10 mouse cellular contexts compared by ENCODE assay signal in the genomic region with DNA sequence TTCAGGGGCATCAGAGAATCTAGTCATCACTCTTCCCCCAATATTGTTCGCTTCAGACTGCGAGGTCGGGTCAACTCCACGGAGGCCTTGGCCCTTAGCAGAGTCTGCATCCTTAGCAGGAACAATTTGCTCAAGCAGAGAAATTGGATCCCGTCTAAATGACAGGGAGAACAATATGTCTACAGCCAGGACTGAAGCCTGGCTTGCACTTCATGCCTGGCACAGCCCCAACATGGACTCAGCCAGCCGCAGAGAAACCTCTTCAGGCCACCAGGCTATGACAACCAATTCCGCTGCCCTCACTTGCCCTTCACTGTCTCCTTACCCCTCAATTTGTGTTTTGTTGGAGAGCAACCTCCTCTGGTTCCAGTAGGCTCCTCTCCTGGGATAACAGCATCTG.
A peak's percentile ranks its signal among the peaks of the same experiment; 100 is the strongest.
DNase-seq lines count a peak whose midpoint lies in the region; ATAC-seq and TF ChIP-seq lines count a peak whose summit lies in the region.
"Had no signal": no experiment of that assay in that cellular context is flagged by ENCODE, and none has a peak within 500 bp of the region (broad histone marks: within the 10 kb centered on the region; RNA-seq: fewer than 3 reads in every experiment).

No protein-coding gene starts in this region.

- no peak overlapping the region for H3K27ac ChIP-seq in cerebellum, adult 2 months (ENCODE audit: insufficient read depth, low read length)
- peak overlapping the region; percentile 64 for H3K27ac ChIP-seq in heart, postnatal 0 days (ENCODE audit: low read depth)
- H3K27ac ChIP-seq in intestine, postnatal 0 days (ENCODE audit: low read depth, low read length): no peak overlapping the region
- no peak overlapping the region for H3K27ac ChIP-seq in stomach, postnatal 0 days (replicated peaks)
- no peak overlapping the region for H3K27ac ChIP-seq in limb, embryonic 10.5 days
- H3K27ac ChIP-seq: neural tube, embryonic 12.5 days had no signal

- 3% methylated on average over 7 of the region's 7 CpGs for WGBS in cerebellum, adult 2 months
- 41% methylated on average over 7 of the region's 7 CpGs for WGBS in heart, postnatal 0 days
- 69% methylated on average over 7 of the region's 7 CpGs for WGBS in intestine, postnatal 0 days
- WGBS in stomach, postnatal 0 days: 53% methylated on average over 7 of the region's 7 CpGs
- 72% methylated on average over 7 of the region's 7 CpGs for WGBS in limb, embryonic 10.5 days

- H3K9ac ChIP-seq in heart, postnatal 0 days (replicated peaks; ENCODE audit: low read depth, low read length): no peak overlapping the region
- no peak overlapping the region for H3K9ac ChIP-seq in intestine, postnatal 0 days (ENCODE audit: low read depth, low read length)
- H3K9ac ChIP-seq in stomach, postnatal 0 days (ENCODE audit: low read length): no peak overlapping the region
- H3K9ac ChIP-seq: neural tube, embryonic 12.5 days had no signal

- 0 out of 2 replicates have a peak, but pooled peaks have one; percentile 9 for ATAC-seq in frontal cortex, adult (ENCODE audit: low TSS enrichment)
- peak; percentile 76 for ATAC-seq in heart, postnatal 0 days (ENCODE audit: insufficient read depth, low read depth)
- no peak for ATAC-seq in intestine, postnatal 0 days
- no peak for ATAC-seq in stomach, postnatal 0 days (ENCODE audit: low FRiP score, low TSS enrichment)
- ATAC-seq: CD4-positive, CD25-positive, alpha-beta regulatory T cell, adult 4 months had no signal

- no peak for DNase-seq in frontal cortex, postnatal 10 days (ENCODE audit: low spot score in 2 of 2)
- peak; percentile 52 for DNase-seq in MN1 (ENCODE audit: low spot score)
- DNase-seq in cerebellum, adult 2 months: peak; percentile 57 to 66
- peak; percentile 67 for DNase-seq in heart, postnatal 0 days (ENCODE audit: low spot score)
- no peak for DNase-seq in stomach, postnatal 0 days (ENCODE audit: low spot score)
- no peak for DNase-seq in limb, embryonic 10.5 days (ENCODE audit: low spot score)

- H3K9me3 ChIP-seq in heart, postnatal 0 days (replicated peaks; ENCODE audit: control insufficient read depth, low read length): no peaks in the 10 kb centered on the region
- H3K9me3 ChIP-seq in intestine, postnatal 0 days (ENCODE audit: control insufficient read depth): no peaks in the 10 kb centered on the region
- no peaks in the 10 kb centered on the region for H3K9me3 ChIP-seq in stomach, postnatal 0 days (ENCODE audit: control insufficient read depth, low read length)
- no peaks in the 10 kb centered on the region for H3K9me3 ChIP-seq in limb, embryonic 10.5 days (replicated peaks)
- H3K9me3 ChIP-seq: neural tube, embryonic 12.5 days had no signal

- H3K36me3 ChIP-seq in heart, postnatal 0 days (replicated peaks; ENCODE audit: control insufficient read depth, insufficient read depth, low read length): no peaks in the 10 kb centered on the region
- H3K36me3 ChIP-seq in intestine, postnatal 0 days (ENCODE audit: control insufficient read depth, insufficient read depth): no peaks in the 10 kb centered on the region
- H3K36me3 ChIP-seq in stomach, postnatal 0 days (ENCODE audit: control insufficient read depth, insufficient read depth, low read length): no peaks in the 10 kb centered on the region
- H3K36me3 ChIP-seq in limb, embryonic 10.5 days: no peaks in the 10 kb centered on the region
- H3K36me3 ChIP-seq: neural tube, embryonic 12.5 days had no signal

- no peak overlapping the region for H3K4me2 ChIP-seq in heart, postnatal 0 days (ENCODE audit: low read depth, low read length)
- H3K4me2 ChIP-seq in intestine, postnatal 0 days (replicated peaks; ENCODE audit: low read depth): no peak overlapping the region
- no peak overlapping the region for H3K4me2 ChIP-seq in stomach, postnatal 0 days (replicated peaks; ENCODE audit: low read depth)
- H3K4me2 ChIP-seq: neural tube, embryonic 12.5 days had no signal

- no peak for TF ChIP-seq CTCF in cerebellum, adult 2 months (IDR thresholded peaks at IDR 0.05; ENCODE audit: borderline replicate concordance, insufficient read depth, low read depth, low read length)
- TF ChIP-seq CTCF in heart, postnatal 0 days (IDR thresholded peaks at IDR 0.05; ENCODE audit: low read depth): no peak
- no peak for TF ChIP-seq CTCF in intestine, postnatal 0 days (IDR thresholded peaks at IDR 0.05; ENCODE audit: low read depth)
- no peak for TF ChIP-seq CTCF in stomach, postnatal 0 days (IDR thresholded peaks at IDR 0.05; ENCODE audit: low read depth)

- peaks cover 13% of the 10 kb centered on the region for H3K4me1 ChIP-seq in cerebellum, adult 2 months (ENCODE audit: control insufficient read depth, insufficient read depth, low read length)
- H3K4me1 ChIP-seq in heart, postnatal 0 days (ENCODE audit: control insufficient read depth, insufficient read depth): peaks cover 20% of the 10 kb centered on the region
- H3K4me1 ChIP-seq in intestine, postnatal 0 days (replicated peaks; ENCODE audit: control insufficient read depth, insufficient read depth, low read length): no peaks in the 10 kb centered on the region; the same call in 1 of the 2 replicates
- 0 out of 2 replicates have a peak, but pooled peaks cover 3% of the 10 kb centered on the region for H3K4me1 ChIP-seq in stomach, postnatal 0 days (replicated peaks; ENCODE audit: control insufficient read depth, insufficient read depth)
- peaks cover 21% of the 10 kb centered on the region for H3K4me1 ChIP-seq in limb, embryonic 10.5 days

- no peak overlapping the region for H3K4me3 ChIP-seq in cerebellum, adult 2 months (replicated peaks; ENCODE audit: insufficient read depth, low read depth, low read length)
- no peak overlapping the region for H3K4me3 ChIP-seq in heart, postnatal 0 days (ENCODE audit: low read depth, low read length)
- H3K4me3 ChIP-seq in intestine, postnatal 0 days (ENCODE audit: low read depth, low read length): no peak overlapping the region
- no peak overlapping the region for H3K4me3 ChIP-seq in stomach, postnatal 0 days (ENCODE audit: low read depth, low read length)
- H3K4me3 ChIP-seq in limb, embryonic 10.5 days: no peak overlapping the region
- H3K4me3 ChIP-seq: neural tube, embryonic 12.5 days had no signal

- no peak for TF ChIP-seq EP300 in heart, postnatal 0 days (IDR thresholded peaks at IDR 0.05; ENCODE audit: low read depth)
- TF ChIP-seq EP300 in stomach, postnatal 0 days (optimal IDR thresholded peaks at IDR 0.05): no peak

- H3K27me3 ChIP-seq in cerebellum, adult 2 months (ENCODE audit: control insufficient read depth, insufficient read depth, low read length): no peaks in the 10 kb centered on the region
- H3K27me3 ChIP-seq in heart, postnatal 0 days (ENCODE audit: control insufficient read depth, insufficient read depth, low read length): no peaks in the 10 kb centered on the region
- H3K27me3 ChIP-seq in intestine, postnatal 0 days (replicated peaks; ENCODE audit: control insufficient read depth, insufficient read depth, low read length): no peaks in the 10 kb centered on the region
- no peaks in the 10 kb centered on the region for H3K27me3 ChIP-seq in stomach, postnatal 0 days (ENCODE audit: control insufficient read depth, insufficient read depth, low read length)
- no peaks in the 10 kb centered on the region for H3K27me3 ChIP-seq in limb, embryonic 10.5 days (ENCODE audit: low read depth, poor library complexity, severe bottlenecking)
- H3K27me3 ChIP-seq: neural tube, embryonic 12.5 days had no signal

- no peak for TF ChIP-seq POLR2A in cerebellum, adult 2 months (IDR thresholded peaks at IDR 0.05; ENCODE audit: borderline replicate concordance, insufficient read depth, low read length)

Comparison
In these comparisons a context has a peak if more than half of its experiments do, and no peak if none do; other contexts are left out.
1. ATAC-seq: peak in frontal cortex, adult (single experiment) and heart, postnatal 0 days (single experiment); none in intestine, postnatal 0 days (single experiment) and stomach, postnatal 0 days (single experiment).
2. DNase-seq: peak in MN1 (single experiment), cerebellum, adult 2 months (2 of 2) and heart, postnatal 0 days (single experiment); none in frontal cortex, postnatal 10 days (0 of 2), stomach, postnatal 0 days (single experiment) and limb, embryonic 10.5 days (single experiment).